Mouse (Mus musculus): ENCODE data around the gene Dclre1b. TPM values are rescaled to one million over a fixed set of nuclear protein-coding genes. Genes with fewer than 3 reads are reported as not detected.
A peak's percentile ranks its signal among the peaks of the same experiment; 100 is the strongest.

Gene Dclre1b
- polyA plus RNA-seq, 1 experiment from 2014 or later: 21.1 TPM

GRCm38 (mm10) chr3:103759261-103759970 lies 49.8 kb downstream of the Dclre1b start:
- peak; percentile 90 for ATAC-seq
- Histone ChIP-seq H3K9me3 (ENCODE audit: control insufficient read depth, low read length) (no peaks in the 10 kb centered on the region), H3K36me3 (ENCODE audit: control insufficient read depth, insufficient read depth, low read length) (peaks cover 12% of the 10 kb centered on the region), H3K4me2 (ENCODE audit: low read depth, low read length) (no peak overlapping the region), H3K4me3 (ENCODE audit: low read length) (no peak overlapping the region), H3K27ac (ENCODE audit: low read length) (no peak overlapping the region), H3K27me3 (replicated peaks; ENCODE audit: control insufficient read depth, insufficient read depth, low read length) (no peaks in the 10 kb centered on the region), H3K9ac (ENCODE audit: low read depth, low read length) (no peak overlapping the region), H3K4me1 (ENCODE audit: control insufficient read depth, insufficient read depth, low read length) (no peaks in the 10 kb centered on the region)
- 70% methylated on average over 5 of the region's 5 CpGs for WGBS

GRCm38 (mm10) chr3:103758456-103758855 lies 50.8 kb downstream of the Dclre1b start:
- Histone ChIP-seq H3K4me1 (ENCODE audit: control insufficient read depth, insufficient read depth, low read length) (no peaks in the 10 kb centered on the region), H3K4me2 (ENCODE audit: low read depth, low read length) (no peak overlapping the region), H3K4me3 (ENCODE audit: low read length) (no peak overlapping the region), H3K27me3 (replicated peaks; ENCODE audit: control insufficient read depth, insufficient read depth, low read length) (no peaks in the 10 kb centered on the region), H3K36me3 (ENCODE audit: control insufficient read depth, insufficient read depth, low read length) (peaks cover 12% of the 10 kb centered on the region), H3K9ac (ENCODE audit: low read depth, low read length) (no peak overlapping the region), H3K9me3 (ENCODE audit: control insufficient read depth, low read length) (no peaks in the 10 kb centered on the region), H3K27ac (ENCODE audit: low read length) (no peak overlapping the region)
- WGBS: 87% methylated on average over 7 of the region's 7 CpGs
- ATAC-seq: no peak

- no peak overlapping the region for H3K4me2 ChIP-seq (ENCODE audit: low read depth, low read length)
- H3K36me3 ChIP-seq (ENCODE audit: control insufficient read depth, insufficient read depth, low read length): peaks cover 9% of the 10 kb centered on the region
- no peak overlapping the region for H3K9ac ChIP-seq (ENCODE audit: low read depth, low read length)
- H3K27ac ChIP-seq (ENCODE audit: low read length): no peak overlapping the region
- WGBS: 73% methylated on average over 2 of the region's 2 CpGs
- H3K9me3 ChIP-seq (ENCODE audit: control insufficient read depth, low read length): no peaks in the 10 kb centered on the region
- H3K4me3 ChIP-seq (ENCODE audit: low read length): no peak overlapping the region
- ATAC-seq: peak; percentile 80
- no peaks in the 10 kb centered on the region for H3K4me1 ChIP-seq (ENCODE audit: control insufficient read depth, insufficient read depth, low read length)
- H3K27me3 ChIP-seq (replicated peaks; ENCODE audit: control insufficient read depth, insufficient read depth, low read length): no peaks in the 10 kb centered on the region
Measured at GRCm38 (mm10) chr3:103756920-103757319, 52.3 kb downstream of the Dclre1b start.

GRCm38 (mm10) chr3:103755351-103755750 lies 53.9 kb downstream of the Dclre1b start:
- 68% methylated on average over 3 of the region's 3 CpGs for WGBS
- no peak overlapping the region for H3K9ac ChIP-seq (ENCODE audit: low read depth, low read length)
- no peaks in the 10 kb centered on the region for H3K9me3 ChIP-seq (ENCODE audit: control insufficient read depth, low read length)
- no peak for ATAC-seq
- no peaks in the 10 kb centered on the region for H3K4me1 ChIP-seq (ENCODE audit: control insufficient read depth, insufficient read depth, low read length)
- H3K4me2 ChIP-seq (ENCODE audit: low read depth, low read length): no peak overlapping the region
- no peak overlapping the region for H3K27ac ChIP-seq (ENCODE audit: low read length)
- peaks cover 12% of the 10 kb centered on the region for H3K36me3 ChIP-seq (ENCODE audit: control insufficient read depth, insufficient read depth, low read length)
- H3K27me3 ChIP-seq (replicated peaks; ENCODE audit: control insufficient read depth, insufficient read depth, low read length): no peaks in the 10 kb centered on the region
- no peak overlapping the region for H3K4me3 ChIP-seq (ENCODE audit: low read length)

GRCm38 (mm10) chr3:103751558-103751957 lies 57.7 kb downstream of the Dclre1b start:
- H3K36me3 ChIP-seq (ENCODE audit: control insufficient read depth, insufficient read depth, low read length): peaks cover 8% of the 10 kb centered on the region
- no peaks in the 10 kb centered on the region for H3K9me3 ChIP-seq (ENCODE audit: control insufficient read depth, low read length)
- no peaks in the 10 kb centered on the region for H3K4me1 ChIP-seq (ENCODE audit: control insufficient read depth, insufficient read depth, low read length)
- no peaks in the 10 kb centered on the region for H3K27me3 ChIP-seq (replicated peaks; ENCODE audit: control insufficient read depth, insufficient read depth, low read length)
- WGBS: 81% methylated on average over 2 of the region's 2 CpGs
- no peak overlapping the region for H3K9ac ChIP-seq (ENCODE audit: low read depth, low read length)
- H3K4me2 ChIP-seq (ENCODE audit: low read depth, low read length): no peak overlapping the region
- no peak overlapping the region for H3K4me3 ChIP-seq (ENCODE audit: low read length)
- no peak for ATAC-seq
- no peak overlapping the region for H3K27ac ChIP-seq (ENCODE audit: low read length)

Other genes with a start within 250 kb of the Dclre1b start
- 0.62 and 0.72 TPM in 2 replicates for gene Syt6, start 234.2 kb downstream of the Dclre1b start, polyA plus RNA-seq (2015; fragmentation: Nextera tagmentation; extraction: Ambion mirVana)
- 0.11 and 0.22 TPM in 2 replicates for gene Atg4a-ps, start 163.4 kb downstream of the Dclre1b start, polyA plus RNA-seq (2015; fragmentation: Nextera tagmentation; extraction: Ambion mirVana)
- 41.6 and 44.0 TPM in 2 replicates for gene Olfml3, start 71.4 kb downstream of the Dclre1b start, polyA plus RNA-seq (2015; fragmentation: Nextera tagmentation; extraction: Ambion mirVana)
- not detected in 2 replicates for gene Gm10964, start 70.1 kb downstream of the Dclre1b start, polyA plus RNA-seq (2015; fragmentation: Nextera tagmentation; extraction: Ambion mirVana)
- gene Hipk1, start 17.9 kb downstream of the Dclre1b start, polyA plus RNA-seq (2015; fragmentation: Nextera tagmentation; extraction: Ambion mirVana): 6.3 and 7.1 TPM in 2 replicates
- 21.0 and 21.8 TPM in 2 replicates for gene Ap4b1, start 76 bp upstream of the Dclre1b start, polyA plus RNA-seq (2015; fragmentation: Nextera tagmentation; extraction: Ambion mirVana)
- 0.45 and 0.69 TPM in 2 replicates for gene Gm43064, start 129 bp upstream of the Dclre1b start, polyA plus RNA-seq (2015; fragmentation: Nextera tagmentation; extraction: Ambion mirVana)
- gene Bcl2l15, start 23.2 kb upstream of the Dclre1b start, polyA plus RNA-seq (2015; fragmentation: Nextera tagmentation; extraction: Ambion mirVana): 14.2 and 22.4 TPM in 2 replicates
- 2.2 and 2.8 TPM in 2 replicates for gene Ptpn22, start 50.4 kb upstream of the Dclre1b start, polyA plus RNA-seq (2015; fragmentation: Nextera tagmentation; extraction: Ambion mirVana)
- 6.3 and 7.1 TPM in 2 replicates for gene Rsbn1, start 104.7 kb upstream of the Dclre1b start, polyA plus RNA-seq (2015; fragmentation: Nextera tagmentation; extraction: Ambion mirVana)
- 12.7 and 13.5 TPM in 2 replicates for gene Phtf1, start 158.7 kb upstream of the Dclre1b start, polyA plus RNA-seq (2015; fragmentation: Nextera tagmentation; extraction: Ambion mirVana)

Data from intestine, embryonic 16.5 days (tissue).